Mouse (Mus musculus) frontal cortex, postnatal 25 days (tissue): Measurements from ENCODE around the gene Zfp322a.

ENCODE experiments used
- DNase-seq, 2 experiments: peaks; one replicate each; pipeline ENCODE4 v3.0.0; 2022; ENCODE audit warnings: low spot score in 2 of 2

Zfp322a gene

GRCm38 (mm10) chr13:23317305-23317889, 51.6 kb downstream of the Zfp322a start:
- DNase-seq: peak in 1 of 2 experiments; percentile 26

- DNase-seq: no peak
These were observed 55.9 kb downstream of the Zfp322a start for GRCm38 (mm10) chr13:23312909-23313669.

GRCm38 (mm10) chr13:23310036-23310435, 59.0 kb downstream of the Zfp322a start:
- DNase-seq: no peak

- no peak for DNase-seq
These were observed 59.5 kb downstream of the Zfp322a start for GRCm38 (mm10) chr13:23309495-23310011.

GRCm38 (mm10) chr13:23308639-23309307, 60.2 kb downstream of the Zfp322a start:
- DNase-seq: peak in 1 of 2 experiments; percentile 62

GRCm38 (mm10) chr13:23307069-23307814, 61.8 kb downstream of the Zfp322a start:
- peak in 1 of 2 experiments; percentile 48 for DNase-seq

GRCm38 (mm10) chr13:23306707-23307068, 62.3 kb downstream of the Zfp322a start:
- no peak for DNase-seq
